Mouse (Mus musculus): ENCODE results near the gene Nav2. TPM values are rescaled to one million over a fixed set of nuclear protein-coding genes. Genes with fewer than 3 reads are reported as not detected.

Nav2 gene
- polyA plus RNA-seq, 1 experiment from 2014 or later: 26.2 TPM

GRCm38 (mm10) chr7:48995171-48995570 lies 86.7 kb downstream of the Nav2 start:
- peaks cover 26% of the 10 kb centered on the region for H3K4me1 ChIP-seq
- ATAC-seq (replicated peaks): peak; percentile 75
- H3K4me3 ChIP-seq: no peak overlapping the region
- H3K36me3 ChIP-seq (replicated peaks): no peaks in the 10 kb centered on the region
- H3K9ac ChIP-seq: no peak overlapping the region
- H3K9me3 ChIP-seq: no peaks in the 10 kb centered on the region
- 2% methylated on average over 13 of the region's 13 CpGs for WGBS
- H3K27me3 ChIP-seq (replicated peaks): no peaks in the 10 kb centered on the region
- H3K4me2 ChIP-seq: peak overlapping the region; percentile 9
- peak overlapping the region; percentile 60 for H3K27ac ChIP-seq

- Histone ChIP-seq H3K36me3 (replicated peaks) (no peaks in the 10 kb centered on the region), H3K4me2 (peak overlapping the region; percentile 9; the same call in 1 of the 2 replicates), H3K27ac (peak overlapping the region; percentile 60), H3K27me3 (replicated peaks) (no peaks in the 10 kb centered on the region), H3K9ac (no peak overlapping the region), H3K9me3 (no peaks in the 10 kb centered on the region), H3K4me3 (no peak overlapping the region), H3K4me1 (peaks cover 26% of the 10 kb centered on the region)
- WGBS: 34% methylated on average over 8 of the region's 8 CpGs
- 0 out of 2 replicates have a peak, but pooled peaks have one; percentile 5 for ATAC-seq (replicated peaks)
These were observed 87.2 kb downstream of the Nav2 start for GRCm38 (mm10) chr7:48995701-48996100.

GRCm38 (mm10) chr7:48996829-48997228 lies 88.3 kb downstream of the Nav2 start:
- H3K4me2 ChIP-seq: no peak overlapping the region
- no peaks in the 10 kb centered on the region for H3K36me3 ChIP-seq (replicated peaks)
- H3K9ac ChIP-seq: no peak overlapping the region
- no peak for ATAC-seq (replicated peaks)
- no peaks in the 10 kb centered on the region for H3K27me3 ChIP-seq (replicated peaks)
- H3K27ac ChIP-seq: no peak overlapping the region
- no peaks in the 10 kb centered on the region for H3K9me3 ChIP-seq
- H3K4me1 ChIP-seq: peaks cover 24% of the 10 kb centered on the region
- H3K4me3 ChIP-seq: no peak overlapping the region
- 64% methylated on average over 5 of the region's 5 CpGs for WGBS

- Histone ChIP-seq H3K9ac (no peak overlapping the region), H3K4me3 (no peak overlapping the region), H3K27ac (no peak overlapping the region), H3K27me3 (replicated peaks) (no peaks in the 10 kb centered on the region), H3K36me3 (replicated peaks) (no peaks in the 10 kb centered on the region), H3K4me2 (no peak overlapping the region), H3K9me3 (no peaks in the 10 kb centered on the region), H3K4me1 (peaks cover 25% of the 10 kb centered on the region)
- WGBS: 92% methylated on average over 8 of the region's 8 CpGs
- ATAC-seq (replicated peaks): no peak
These were observed 89.6 kb downstream of the Nav2 start for GRCm38 (mm10) chr7:48998097-48998496.

GRCm38 (mm10) chr7:48998595-48998994 lies 90.1 kb downstream of the Nav2 start:
- Histone ChIP-seq H3K9me3 (no peaks in the 10 kb centered on the region), H3K4me1 (peaks cover 29% of the 10 kb centered on the region), H3K27ac (no peak overlapping the region), H3K4me3 (no peak overlapping the region), H3K4me2 (no peak overlapping the region), H3K27me3 (replicated peaks) (no peaks in the 10 kb centered on the region), H3K9ac (no peak overlapping the region), H3K36me3 (replicated peaks) (no peaks in the 10 kb centered on the region)
- no peak for ATAC-seq (replicated peaks)
- 77% methylated on average over 10 of the region's 10 CpGs for WGBS

GRCm38 (mm10) chr7:49000816-49001215 lies 92.3 kb downstream of the Nav2 start:
- H3K4me3 ChIP-seq: no peak overlapping the region
- WGBS: 78% methylated on average over 3 of the region's 3 CpGs
- H3K4me2 ChIP-seq: no peak overlapping the region
- H3K9ac ChIP-seq: no peak overlapping the region
- no peaks in the 10 kb centered on the region for H3K36me3 ChIP-seq (replicated peaks)
- no peak for ATAC-seq (replicated peaks)
- H3K27ac ChIP-seq: no peak overlapping the region
- H3K4me1 ChIP-seq: peaks cover 15% of the 10 kb centered on the region
- no peaks in the 10 kb centered on the region for H3K27me3 ChIP-seq (replicated peaks)
- no peaks in the 10 kb centered on the region for H3K9me3 ChIP-seq

GRCm38 (mm10) chr7:49004402-49004801 lies 95.9 kb downstream of the Nav2 start:
- Histone ChIP-seq H3K9ac (no peak overlapping the region), H3K9me3 (no peaks in the 10 kb centered on the region), H3K27me3 (replicated peaks) (no peaks in the 10 kb centered on the region), H3K4me1 (peaks cover 17% of the 10 kb centered on the region), H3K4me3 (no peak overlapping the region), H3K27ac (no peak overlapping the region), H3K4me2 (no peak overlapping the region), H3K36me3 (replicated peaks) (no peaks in the 10 kb centered on the region)
- 73% methylated on average over 5 of the region's 5 CpGs for WGBS
- ATAC-seq (replicated peaks): no peak

- Histone ChIP-seq H3K9ac (no peak overlapping the region), H3K4me2 (no peak overlapping the region), H3K4me3 (no peak overlapping the region), H3K27ac (no peak overlapping the region), H3K27me3 (replicated peaks) (no peaks in the 10 kb centered on the region), H3K9me3 (no peaks in the 10 kb centered on the region), H3K36me3 (replicated peaks) (no peaks in the 10 kb centered on the region), H3K4me1 (peaks cover 17% of the 10 kb centered on the region)
- 66% methylated on average over 7 of the region's 7 CpGs for WGBS
- no peak for ATAC-seq (replicated peaks)
These were observed 98.4 kb downstream of the Nav2 start for GRCm38 (mm10) chr7:49006886-49007285.

GRCm38 (mm10) chr7:49010739-49011138 lies 102.2 kb downstream of the Nav2 start:
- WGBS: 96% methylated on average over 6 of the region's 6 CpGs
- no peak for ATAC-seq (replicated peaks)
- H3K4me1 ChIP-seq: peaks cover 23% of the 10 kb centered on the region

GRCm38 (mm10) chr7:49012027-49012426 lies 103.5 kb downstream of the Nav2 start:
- Histone ChIP-seq H3K9me3 (no peaks in the 10 kb centered on the region), H3K9ac (no peak overlapping the region), H3K4me1 (peaks cover 28% of the 10 kb centered on the region), H3K27me3 (replicated peaks) (no peaks in the 10 kb centered on the region), H3K36me3 (replicated peaks) (no peaks in the 10 kb centered on the region), H3K4me3 (no peak overlapping the region), H3K27ac (no peak overlapping the region), H3K4me2 (no peak overlapping the region)
- WGBS: 57% methylated on average over 1 of the region's 1 CpGs
- no peak for ATAC-seq (replicated peaks)

More at GRCm38 (mm10) chr7:49010739-49011138, 102.2 kb downstream of the Nav2 start:
- Histone ChIP-seq H3K4me3 (no peak overlapping the region), H3K27ac (no peak overlapping the region), H3K4me2 (no peak overlapping the region), H3K36me3 (replicated peaks) (no peaks in the 10 kb centered on the region), H3K27me3 (replicated peaks) (no peaks in the 10 kb centered on the region), H3K9me3 (no peaks in the 10 kb centered on the region), H3K9ac (no peak overlapping the region)

- no peak overlapping the region for H3K4me3 ChIP-seq
- no peaks in the 10 kb centered on the region for H3K27me3 ChIP-seq (replicated peaks)
- 92% methylated on average over 10 of the region's 10 CpGs for WGBS
- H3K27ac ChIP-seq: no peak overlapping the region
- H3K4me1 ChIP-seq: peaks cover 42% of the 10 kb centered on the region
- no peak overlapping the region for H3K9ac ChIP-seq
- no peaks in the 10 kb centered on the region for H3K9me3 ChIP-seq
- no peak for ATAC-seq (replicated peaks)
- no peak overlapping the region for H3K4me2 ChIP-seq
- H3K36me3 ChIP-seq (replicated peaks): no peaks in the 10 kb centered on the region
These were observed 106.0 kb downstream of the Nav2 start for GRCm38 (mm10) chr7:49014480-49014879.

- no peaks in the 10 kb centered on the region for H3K9me3 ChIP-seq
- ATAC-seq (replicated peaks): peak; percentile 33; the same call in 1 of the 2 replicates
- H3K27ac ChIP-seq: no peak overlapping the region
- H3K27me3 ChIP-seq (replicated peaks): no peaks in the 10 kb centered on the region
- 58% methylated on average over 6 of the region's 6 CpGs for WGBS
- peaks cover 44% of the 10 kb centered on the region for H3K4me1 ChIP-seq
- no peak overlapping the region for H3K4me2 ChIP-seq
- H3K9ac ChIP-seq: no peak overlapping the region
- H3K36me3 ChIP-seq (replicated peaks): no peaks in the 10 kb centered on the region
- no peak overlapping the region for H3K4me3 ChIP-seq
These were observed 106.8 kb downstream of the Nav2 start for GRCm38 (mm10) chr7:49015297-49015696.

- no peaks in the 10 kb centered on the region for H3K27me3 ChIP-seq (replicated peaks)
- H3K9me3 ChIP-seq: no peaks in the 10 kb centered on the region
- no peak overlapping the region for H3K27ac ChIP-seq
- H3K4me2 ChIP-seq: no peak overlapping the region
- no peak for ATAC-seq (replicated peaks)
- no peak overlapping the region for H3K9ac ChIP-seq
- no peaks in the 10 kb centered on the region for H3K36me3 ChIP-seq (replicated peaks)
- WGBS: 69% methylated on average over 2 of the region's 2 CpGs
- H3K4me1 ChIP-seq: peaks cover 44% of the 10 kb centered on the region
- no peak overlapping the region for H3K4me3 ChIP-seq
These were observed 107.6 kb downstream of the Nav2 start for GRCm38 (mm10) chr7:49016088-49016487.
